Mouse (Mus musculus) E14TG2a.4 (cell line): ENCODE results near the gene Tbc1d4.

Experiments used
- H3K27me3 ChIP-seq: 2 replicates; pipeline ENCODE4 v1.6.1; 2014; ENCODE audit warnings: low read length, control low read depth; ENCODE audit not compliant: insufficient read depth
- H3K36me3 ChIP-seq: 2 replicates; pipeline ENCODE4 v1.6.1; 2014; ENCODE audit warnings: low read length, control low read depth; ENCODE audit not compliant: insufficient read depth
- H3K4me1 ChIP-seq: replicated peaks from 2 replicates; pipeline ENCODE4 v1.6.1; 2014; ENCODE audit warnings: low read depth, low read length, control low read depth
- H3K4me3 ChIP-seq: replicated peaks from 2 replicates; pipeline ENCODE4 v1.5.1; 2014; ENCODE audit warnings: mild to moderate bottlenecking, low read length
- H3K9me3 ChIP-seq: 2 replicates; pipeline ENCODE4 v1.6.1; 2014; ENCODE audit warnings: low read length, control low read depth
- CTCF ChIP-seq: conservative IDR thresholded peaks from 2 replicates; pipeline ENCODE4 v1.5.1; 2014; ENCODE audit warnings: low read length
- NANOG ChIP-seq: IDR thresholded peaks from 2 replicates; pipeline ENCODE4 v1.6.1; 2014; ENCODE audit warnings: borderline replicate concordance, low read length, mixed read lengths
- POU5F1 ChIP-seq: IDR thresholded peaks from 2 replicates; pipeline ENCODE4 v1.6.1; 2014; ENCODE audit warnings: low read length, borderline replicate concordance

The Tbc1d4 gene

DNA sequence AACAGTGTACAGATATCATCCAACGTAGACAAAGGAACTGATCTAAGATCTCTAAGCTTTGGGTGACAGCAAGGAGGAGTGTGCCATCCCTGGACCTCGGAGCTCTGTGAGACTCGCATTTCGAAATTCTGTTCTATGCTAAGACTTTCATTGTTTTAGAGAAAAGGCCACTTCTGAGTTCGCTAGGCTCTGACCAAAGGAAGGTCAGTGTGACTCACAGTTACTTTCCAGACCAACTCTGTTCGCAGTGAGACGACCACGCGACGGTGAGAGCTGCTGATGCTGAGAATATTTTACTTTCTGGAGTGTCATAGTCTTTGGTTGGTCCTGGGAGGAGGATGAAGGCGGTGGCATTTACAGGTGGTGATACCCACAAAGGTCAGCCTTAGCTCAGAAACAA lies 142.5 kb downstream of the Tbc1d4 start:
- no peak for TF ChIP-seq CTCF
- no peak for TF ChIP-seq NANOG
- TF ChIP-seq POU5F1 = no peak
- H3K9me3 ChIP-seq = no peaks in the 10 kb centered on the region
- H3K4me1 ChIP-seq = no peaks in the 10 kb centered on the region
- no peaks in the 10 kb centered on the region for H3K36me3 ChIP-seq
- H3K27me3 ChIP-seq = no peaks in the 10 kb centered on the region
- H3K4me3 ChIP-seq = no peak overlapping the region

DNA sequence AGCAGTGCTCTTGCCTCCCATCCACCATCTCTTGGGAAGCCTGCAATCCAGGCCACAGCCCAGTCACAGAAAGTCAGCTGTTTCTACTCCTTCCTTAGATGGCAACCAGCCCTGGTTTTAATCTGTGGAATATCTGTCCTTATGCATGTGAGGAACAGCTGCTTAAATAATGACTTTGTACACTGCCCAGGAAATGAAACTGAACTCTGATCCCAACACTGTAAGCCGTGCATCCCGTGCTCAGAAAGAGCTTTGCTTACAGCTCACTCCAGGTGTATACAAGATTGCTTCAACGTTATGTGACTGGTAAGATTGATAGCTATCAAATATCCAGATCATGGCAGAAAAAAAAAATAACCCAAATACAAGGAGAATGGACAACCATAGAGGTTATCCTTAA lies 143.1 kb downstream of the Tbc1d4 start:
- no peaks in the 10 kb centered on the region for H3K4me1 ChIP-seq
- no peaks in the 10 kb centered on the region for H3K9me3 ChIP-seq
- no peaks in the 10 kb centered on the region for H3K36me3 ChIP-seq
- TF ChIP-seq NANOG (no peak), POU5F1 (no peak), CTCF (no peak)
- H3K27me3 ChIP-seq = no peaks in the 10 kb centered on the region
- H3K4me3 ChIP-seq = no peak overlapping the region

DNA sequence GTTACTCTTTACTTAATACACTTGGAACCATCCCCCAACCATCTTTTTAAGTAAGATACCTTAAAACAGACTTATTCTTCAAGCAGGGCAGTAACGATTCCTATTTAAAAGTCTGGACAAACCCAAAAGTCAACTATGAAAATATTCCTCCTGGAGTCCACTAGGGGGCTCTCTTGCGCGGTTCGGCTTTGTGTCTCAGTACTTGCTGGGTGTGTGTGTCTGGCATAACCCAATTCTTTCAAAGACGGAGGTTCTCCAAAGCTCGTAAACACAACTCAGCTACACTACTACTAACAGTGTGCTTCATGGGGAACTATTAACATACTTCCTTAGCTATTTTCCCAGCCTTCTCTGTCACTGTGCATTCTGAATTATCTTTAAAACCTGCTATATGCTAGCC lies 148.2 kb downstream of the Tbc1d4 start:
- TF ChIP-seq POU5F1 (no peak), CTCF (peak; percentile 77)
- Histone ChIP-seq H3K4me1 (no peaks in the 10 kb centered on the region), H3K27me3 (no peaks in the 10 kb centered on the region), H3K36me3 (no peaks in the 10 kb centered on the region), H3K9me3 (no peaks in the 10 kb centered on the region), H3K4me3 (no peak overlapping the region)

DNA sequence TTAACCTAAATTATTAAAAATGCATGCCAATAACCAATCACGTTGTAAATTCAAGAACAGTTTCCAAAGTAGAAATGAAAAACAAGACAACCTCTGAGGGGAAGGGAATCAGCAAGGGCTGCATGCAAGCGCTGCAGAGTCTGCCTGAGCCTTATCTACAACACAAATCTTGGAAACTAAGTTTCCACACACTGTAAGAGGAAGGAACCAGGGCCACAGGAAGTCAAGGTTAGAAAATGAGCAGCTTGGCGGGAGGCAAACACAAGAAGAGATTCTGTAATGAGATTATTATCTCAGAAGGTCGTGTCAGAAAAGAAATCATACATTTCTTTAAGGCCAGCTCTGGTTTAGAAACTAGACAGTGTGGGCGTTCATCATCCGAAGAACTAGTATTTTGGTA lies 156.1 kb downstream of the Tbc1d4 start:
- no peaks in the 10 kb centered on the region for H3K27me3 ChIP-seq
- no peaks in the 10 kb centered on the region for H3K4me1 ChIP-seq
- no peak overlapping the region for H3K4me3 ChIP-seq
- no peak for TF ChIP-seq CTCF
- H3K9me3 ChIP-seq = no peaks in the 10 kb centered on the region
- H3K36me3 ChIP-seq = no peaks in the 10 kb centered on the region

DNA sequence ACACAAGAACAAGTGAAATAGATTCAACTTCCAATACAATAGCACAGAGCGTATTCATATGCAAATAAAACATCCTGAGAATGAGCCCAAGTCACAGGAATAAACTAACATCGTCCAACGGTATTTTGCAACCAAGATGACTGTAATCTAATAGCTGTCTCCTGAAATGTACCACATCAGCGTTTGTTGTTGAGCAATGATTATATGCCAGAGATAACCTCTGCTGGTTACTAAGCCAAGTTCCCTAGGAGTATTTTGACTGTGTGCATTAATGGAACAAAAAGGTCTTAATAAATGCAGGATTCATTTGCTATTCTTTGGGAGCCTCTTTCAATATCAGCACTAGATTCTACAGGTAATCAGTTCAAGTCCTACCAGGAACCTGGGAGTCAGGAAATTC lies 161.1 kb downstream of the Tbc1d4 start:
- Histone ChIP-seq H3K4me1 (0 out of 2 replicates have a peak, but pooled peaks cover 5% of the 10 kb centered on the region), H3K27me3 (no peaks in the 10 kb centered on the region), H3K9me3 (no peaks in the 10 kb centered on the region), H3K36me3 (no peaks in the 10 kb centered on the region), H3K4me3 (no peak overlapping the region)
- TF ChIP-seq POU5F1 (no peak), CTCF (no peak), NANOG (no peak)

DNA sequence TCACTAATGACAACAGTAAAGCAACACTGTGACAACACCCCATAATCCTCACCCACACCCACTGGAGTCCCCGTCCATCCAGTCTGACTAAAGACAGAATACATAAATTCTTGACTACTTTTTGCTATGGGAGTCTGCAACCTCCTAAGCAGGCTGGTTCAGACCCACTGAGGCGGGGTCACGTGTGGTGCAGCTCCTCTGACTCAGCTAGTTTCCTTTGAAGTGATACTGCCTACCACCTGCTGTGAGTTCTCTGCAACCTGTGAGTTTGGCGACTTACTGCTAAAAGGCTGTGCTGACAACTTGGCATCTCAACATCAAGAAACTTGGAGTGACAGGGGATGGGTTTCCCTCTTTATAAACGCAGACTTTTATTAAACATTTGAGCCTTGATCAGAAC lies 163.8 kb downstream of the Tbc1d4 start:
- no peak overlapping the region for H3K4me3 ChIP-seq
- no peaks in the 10 kb centered on the region for H3K27me3 ChIP-seq
- 0 out of 2 replicates have a peak, but pooled peaks cover 5% of the 10 kb centered on the region for H3K4me1 ChIP-seq
- H3K9me3 ChIP-seq = no peaks in the 10 kb centered on the region
- TF ChIP-seq POU5F1 (no peak), NANOG (no peak), CTCF (no peak)
- no peaks in the 10 kb centered on the region for H3K36me3 ChIP-seq

DNA sequence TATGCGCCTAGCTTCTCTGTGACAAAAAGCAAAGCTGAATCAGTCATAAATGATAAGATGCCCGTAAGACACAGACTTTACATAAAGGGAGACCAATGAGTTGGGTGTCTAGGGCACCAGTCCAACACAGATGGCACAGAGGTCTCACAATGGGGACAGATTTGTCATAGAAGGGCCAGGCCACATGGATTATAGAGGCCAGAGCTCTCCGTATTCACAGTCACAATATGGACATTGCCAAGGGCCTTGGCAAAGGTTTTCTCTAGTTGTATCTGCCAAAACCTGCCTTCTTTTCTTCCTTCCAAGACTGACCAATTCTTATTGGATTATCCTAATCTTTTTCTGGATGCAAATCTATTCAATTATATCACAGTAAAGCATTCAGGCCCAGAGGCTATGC lies 171.1 kb downstream of the Tbc1d4 start:
- Histone ChIP-seq H3K27me3 (no peaks in the 10 kb centered on the region), H3K36me3 (no peaks in the 10 kb centered on the region), H3K9me3 (peaks cover 17% of the 10 kb centered on the region), H3K4me1 (no peaks in the 10 kb centered on the region), H3K4me3 (no peak overlapping the region)
- TF ChIP-seq POU5F1 = no peak
- no peak for TF ChIP-seq CTCF
- TF ChIP-seq NANOG = no peak

DNA sequence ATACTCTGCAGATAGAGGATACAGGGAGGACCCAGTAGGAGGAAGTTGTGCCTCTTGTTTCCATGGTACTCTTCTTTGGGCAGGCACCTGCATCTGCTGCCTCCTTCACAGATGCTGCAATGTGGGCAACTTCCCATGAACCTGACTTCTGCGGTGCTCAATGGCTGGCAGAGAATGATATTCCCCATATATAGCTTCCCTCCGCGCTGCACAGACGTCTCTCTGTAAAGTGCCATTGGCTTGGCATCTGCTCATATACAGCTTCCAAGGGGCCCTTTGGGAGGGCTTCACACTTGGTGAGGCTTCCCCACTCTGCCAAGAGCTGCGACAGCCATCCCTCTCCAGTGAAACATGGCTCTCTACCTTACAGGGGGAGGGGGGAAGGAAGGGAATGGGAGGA lies 178.5 kb downstream of the Tbc1d4 start:
- H3K36me3 ChIP-seq = no peaks in the 10 kb centered on the region
- H3K27me3 ChIP-seq = no peaks in the 10 kb centered on the region
- H3K9me3 ChIP-seq = no peaks in the 10 kb centered on the region
- no peaks in the 10 kb centered on the region for H3K4me1 ChIP-seq
- no peak overlapping the region for H3K4me3 ChIP-seq
- no peak for TF ChIP-seq NANOG
- no peak for TF ChIP-seq POU5F1
- no peak for TF ChIP-seq CTCF

DNA sequence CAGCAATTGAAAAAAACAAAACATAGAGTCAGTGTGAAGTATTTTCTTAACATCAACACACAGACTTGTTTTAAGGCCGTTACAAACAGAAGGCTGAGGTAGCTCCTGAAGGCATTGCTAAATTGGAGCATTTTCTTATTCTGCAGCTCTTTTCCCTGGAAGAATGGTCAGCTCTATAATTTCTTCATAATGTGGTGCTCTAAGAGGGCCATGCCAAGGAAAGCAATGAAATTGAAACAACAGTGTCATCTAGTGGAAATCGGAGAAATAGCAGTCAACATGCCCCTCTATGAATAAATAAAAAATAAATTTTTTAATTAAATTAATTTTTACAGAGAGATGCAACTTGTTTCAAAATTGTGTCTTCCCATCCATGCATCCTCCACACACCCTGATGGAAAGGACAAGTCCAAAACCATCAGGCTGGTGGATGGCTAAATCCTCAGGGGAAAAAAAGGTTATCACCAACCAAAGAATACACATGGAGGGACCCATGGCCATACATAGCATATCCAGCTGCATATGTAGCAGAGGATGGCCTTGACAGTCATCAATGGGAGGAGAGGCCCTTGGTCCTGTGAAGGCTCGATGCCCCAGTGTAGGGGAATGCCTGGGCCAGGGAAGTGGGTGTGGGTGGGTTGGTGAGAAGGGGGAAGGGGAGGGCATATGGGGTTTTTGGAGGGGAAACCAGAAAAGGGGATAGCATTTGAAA lies 180.0 kb downstream of the Tbc1d4 start:
- no peaks in the 10 kb centered on the region for H3K27me3 ChIP-seq
- peak; percentile 86 for TF ChIP-seq CTCF
- no peak for TF ChIP-seq NANOG
- no peaks in the 10 kb centered on the region for H3K9me3 ChIP-seq
- no peaks in the 10 kb centered on the region for H3K4me1 ChIP-seq
- H3K4me3 ChIP-seq = no peak overlapping the region
- no peaks in the 10 kb centered on the region for H3K36me3 ChIP-seq
